Mouse (Mus musculus): ENCODE data around the gene B230118H07Rik. TPM values are rescaled to one million over a fixed set of nuclear protein-coding genes. Genes with fewer than 3 reads are reported as not detected.

B230118H07Rik gene
- polyA plus RNA-seq, 1 experiment, result 51.8 TPM

GRCm38 (mm10) chr2:101652921-101653597 lies 3.7 kb upstream of the B230118H07Rik start:
- H3K27ac ChIP-seq (ENCODE audit: control insufficient read depth, insufficient read depth, low read depth, low read length), result no peak overlapping the region
- TF ChIP-seq POLR2A (IDR thresholded peaks at IDR 0.05; ENCODE audit: control insufficient read depth, low read depth, low read length) (no peak), CTCF (IDR thresholded peaks at IDR 0.05; ENCODE audit: control insufficient read depth, insufficient read depth, insufficient replicate concordance, low read depth, low read length) (peak; percentile 29; the same call in 1 of the 2 replicates)
- H3K27me3 ChIP-seq (ENCODE audit: control insufficient read depth, insufficient read depth, low read length), result no peaks in the 10 kb centered on the region
- H3K4me1 ChIP-seq (ENCODE audit: control insufficient read depth, insufficient read depth, low read length), result no peaks in the 10 kb centered on the region
- no peak overlapping the region for H3K4me3 ChIP-seq (ENCODE audit: control insufficient read depth, low read depth, low read length)
- H3K36me3 ChIP-seq (ENCODE audit: control insufficient read depth, insufficient read depth, low read length), result no peaks in the 10 kb centered on the region

- Histone ChIP-seq H3K27me3 (ENCODE audit: control insufficient read depth, insufficient read depth, low read length) (no peaks in the 10 kb centered on the region), H3K36me3 (ENCODE audit: control insufficient read depth, insufficient read depth, low read length) (no peaks in the 10 kb centered on the region), H3K4me3 (ENCODE audit: control insufficient read depth, low read depth, low read length) (no peak overlapping the region; the same call in 1 of the 2 replicates), H3K27ac (ENCODE audit: control insufficient read depth, insufficient read depth, low read depth, low read length) (no peak overlapping the region), H3K4me1 (ENCODE audit: control insufficient read depth, insufficient read depth, low read length) (no peaks in the 10 kb centered on the region)
- TF ChIP-seq CTCF (IDR thresholded peaks at IDR 0.05; ENCODE audit: control insufficient read depth, insufficient read depth, insufficient replicate concordance, low read depth, low read length) (no peak), POLR2A (IDR thresholded peaks at IDR 0.05; ENCODE audit: control insufficient read depth, low read depth, low read length) (no peak)
Observed at GRCm38 (mm10) chr2:101652204-101652920, 3.0 kb upstream of the B230118H07Rik start.

- no peaks in the 10 kb centered on the region for H3K36me3 ChIP-seq (ENCODE audit: control insufficient read depth, insufficient read depth, low read length)
- H3K4me3 ChIP-seq (ENCODE audit: control insufficient read depth, low read depth, low read length), result no peak overlapping the region
- TF ChIP-seq CTCF (IDR thresholded peaks at IDR 0.05; ENCODE audit: control insufficient read depth, insufficient read depth, insufficient replicate concordance, low read depth, low read length) (no peak), POLR2A (IDR thresholded peaks at IDR 0.05; ENCODE audit: control insufficient read depth, low read depth, low read length) (no peak)
- H3K27me3 ChIP-seq (ENCODE audit: control insufficient read depth, insufficient read depth, low read length), result no peaks in the 10 kb centered on the region
- H3K27ac ChIP-seq (ENCODE audit: control insufficient read depth, insufficient read depth, low read depth, low read length), result no peak overlapping the region
- no peaks in the 10 kb centered on the region for H3K4me1 ChIP-seq (ENCODE audit: control insufficient read depth, insufficient read depth, low read length)
Observed at GRCm38 (mm10) chr2:101650446-101650845, 1.1 kb upstream of the B230118H07Rik start.

GRCm38 (mm10) chr2:101648361-101648760 lies 971 bp downstream of the B230118H07Rik start:
- H3K36me3 ChIP-seq (ENCODE audit: control insufficient read depth, insufficient read depth, low read length), result no peaks in the 10 kb centered on the region
- H3K27me3 ChIP-seq (ENCODE audit: control insufficient read depth, insufficient read depth, low read length), result no peaks in the 10 kb centered on the region; the same call in 1 of the 2 replicates
- peaks cover 3% of the 10 kb centered on the region; the same call in 1 of the 2 replicates for H3K4me1 ChIP-seq (ENCODE audit: control insufficient read depth, insufficient read depth, low read length)
- H3K27ac ChIP-seq (ENCODE audit: control insufficient read depth, insufficient read depth, low read depth, low read length), result no peak overlapping the region
- TF ChIP-seq POLR2A (IDR thresholded peaks at IDR 0.05; ENCODE audit: control insufficient read depth, low read depth, low read length), result no peak
- TF ChIP-seq CTCF (IDR thresholded peaks at IDR 0.05; ENCODE audit: control insufficient read depth, insufficient read depth, insufficient replicate concordance, low read depth, low read length), result no peak
- H3K4me3 ChIP-seq (ENCODE audit: control insufficient read depth, low read depth, low read length), result no peak overlapping the region

- no peak overlapping the region for H3K27ac ChIP-seq (ENCODE audit: control insufficient read depth, insufficient read depth, low read depth, low read length)
- no peaks in the 10 kb centered on the region; the same call in 1 of the 2 replicates for H3K27me3 ChIP-seq (ENCODE audit: control insufficient read depth, insufficient read depth, low read length)
- TF ChIP-seq POLR2A (IDR thresholded peaks at IDR 0.05; ENCODE audit: control insufficient read depth, low read depth, low read length) (no peak), CTCF (IDR thresholded peaks at IDR 0.05; ENCODE audit: control insufficient read depth, insufficient read depth, insufficient replicate concordance, low read depth, low read length) (no peak)
- H3K4me1 ChIP-seq (ENCODE audit: control insufficient read depth, insufficient read depth, low read length), result peaks cover 6% of the 10 kb centered on the region; the same call in 1 of the 2 replicates
- no peak overlapping the region for H3K4me3 ChIP-seq (ENCODE audit: control insufficient read depth, low read depth, low read length)
- H3K36me3 ChIP-seq (ENCODE audit: control insufficient read depth, insufficient read depth, low read length), result no peaks in the 10 kb centered on the region
Observed at GRCm38 (mm10) chr2:101645841-101646240, 3.5 kb downstream of the B230118H07Rik start.

- TF ChIP-seq POLR2A (IDR thresholded peaks at IDR 0.05; ENCODE audit: control insufficient read depth, low read depth, low read length) (no peak), CTCF (IDR thresholded peaks at IDR 0.05; ENCODE audit: control insufficient read depth, insufficient read depth, insufficient replicate concordance, low read depth, low read length) (no peak)
- Histone ChIP-seq H3K27me3 (ENCODE audit: control insufficient read depth, insufficient read depth, low read length) (no peaks in the 10 kb centered on the region; the same call in 1 of the 2 replicates), H3K36me3 (ENCODE audit: control insufficient read depth, insufficient read depth, low read length) (no peaks in the 10 kb centered on the region), H3K27ac (ENCODE audit: control insufficient read depth, insufficient read depth, low read depth, low read length) (no peak overlapping the region), H3K4me3 (ENCODE audit: control insufficient read depth, low read depth, low read length) (no peak overlapping the region), H3K4me1 (ENCODE audit: control insufficient read depth, insufficient read depth, low read length) (peaks cover 6% of the 10 kb centered on the region; the same call in 1 of the 2 replicates)
Observed at GRCm38 (mm10) chr2:101639840-101640350, 9.4 kb downstream of the B230118H07Rik start.

Data from testis, adult 2 months (tissue).